Mouse (Mus musculus) lung, postnatal 14 days (tissue): ENCODE measurements around the gene Aaas.
A peak's percentile ranks its signal among the peaks of the same experiment; 100 is the strongest.

ENCODE experiments used
- DNase-seq: peaks from one replicate; pipeline ENCODE4 v3.0.0; 2021

Aaas gene

GRCm38 (mm10) chr15:102302542-102302941, 48.0 kb downstream of the Aaas start:
- DNase-seq = peak; percentile 62

- no peak for DNase-seq
These were observed 54.1 kb downstream of the Aaas start for GRCm38 (mm10) chr15:102296368-102297006.

- peak; percentile 93 for DNase-seq
These were observed 54.8 kb downstream of the Aaas start, which contains the start of gene Espl1 for GRCm38 (mm10) chr15:102295633-102296367. Gene Espl1 (plus strand): TSS chr15:102296266.
